Mouse (Mus musculus): ENCODE data around the gene Gimap3.

Gimap3 gene

GRCm38 (mm10) chr6:48742422-48743351 is 28.0 kb downstream of the Gimap3 start:
- in situ Hi-C loops (cut with MboI): no loop called here

GRCm38 (mm10) chr6:48741711-48742206 is 28.9 kb downstream of the Gimap3 start:
- in situ Hi-C loops (cut with MboI): no loop called here

GRCm38 (mm10) chr6:48741273-48741672 is 29.4 kb downstream of the Gimap3 start:
- in situ Hi-C loops (cut with MboI): no loop called here

GRCm38 (mm10) chr6:48740501-48741169 is 30.0 kb downstream of the Gimap3 start:
- in situ Hi-C loops (cut with MboI): no loop called here

- in situ Hi-C loops (cut with MboI): no loop called here
These were observed 30.9 kb downstream of the Gimap3 start for GRCm38 (mm10) chr6:48739780-48740055.

GRCm38 (mm10) chr6:48738961-48739779 is 31.5 kb downstream of the Gimap3 start, which contains the start of gene Gimap1:
Gene Gimap1, plus strand, starts transcription at chr6:48739054.
- in situ Hi-C loops (cut with MboI): no loop called here

- in situ Hi-C loops (cut with MboI): no loop called here
These were observed 33.0 kb downstream of the Gimap3 start for GRCm38 (mm10) chr6:48737688-48738087.

GRCm38 (mm10) chr6:48737053-48737452 is 33.6 kb downstream of the Gimap3 start:
- in situ Hi-C loops (cut with MboI): no loop called here

- in situ Hi-C loops (cut with MboI): no loop called here
These were observed 37.0 kb downstream of the Gimap3 start for GRCm38 (mm10) chr6:48733660-48734059.

- in situ Hi-C loops (cut with MboI): no loop called here
These were observed 37.8 kb downstream of the Gimap3 start for GRCm38 (mm10) chr6:48732864-48733304.

- in situ Hi-C loops (cut with MboI): no loop called here
These were observed 42.9 kb downstream of the Gimap3 start for GRCm38 (mm10) chr6:48727761-48728160.

- in situ Hi-C loops (cut with MboI): no loop called here
These were observed 45.2 kb downstream of the Gimap3 start for GRCm38 (mm10) chr6:48725476-48725875.

- in situ Hi-C loops (cut with MboI): no loop called here
These were observed 47.2 kb downstream of the Gimap3 start for GRCm38 (mm10) chr6:48723468-48723867.

GRCm38 (mm10) chr6:48720326-48720725 is 50.3 kb downstream of the Gimap3 start:
- in situ Hi-C loops (cut with MboI): no loop called here

- in situ Hi-C loops (cut with MboI): no loop called here
These were observed 52.2 kb downstream of the Gimap3 start, which contains the start of the genes Gm28053 and Gimap7 for GRCm38 (mm10) chr6:48718455-48718854. Gene Gm28053, plus strand, starts transcription at chr6:48718607. Gene Gimap7, plus strand, starts transcription at chr6:48718621.

Data from mature B cell (primary cell).